Mouse (Mus musculus) left cerebral cortex, postnatal 25 days (tissue): Measurements from ENCODE around the gene Cib4. TPM values are rescaled to one million over a fixed set of nuclear protein-coding genes. Genes with fewer than 3 reads are reported as not detected.

ENCODE experiments used
- DNase-seq, 2 experiments: peaks; one replicate each; pipeline ENCODE4 v3.0.0; 2022; ENCODE audit warnings: low spot score in 2 of 2, mixed read lengths in 1 of 2
- intact Hi-C: fragments of 180-260 bp; cut with DNase I; formaldehyde crosslinking; loops from one replicate; pipeline ENCODE4 v1.15.1; 2025
- total RNA-seq, 2 experiments: library from RNA; stranded (reverse); gene quantifications; 2 replicates each; pipeline ENCODE4 v1.2.3; 2021

The Cib4 gene
- total RNA-seq, 2 experiments from 2014 or later = not detected

GRCm38 (mm10) chr5:30523131-30523530 is 22.5 kb downstream of the Cib4 start:
- intact Hi-C loops = no loop called here
- DNase-seq = no peak

- no peak for DNase-seq
- intact Hi-C loops = no loop called here
These were observed 23.2 kb downstream of the Cib4 start for GRCm38 (mm10) chr5:30522406-30522805.

- intact Hi-C loops = no loop called here
These were observed 25.4 kb downstream of the Cib4 start for GRCm38 (mm10) chr5:30520214-30520732.

GRCm38 (mm10) chr5:30519494-30519893 is 26.1 kb downstream of the Cib4 start:
- intact Hi-C loops = loop anchor here (5.0 kb wide), 1 partner anchor 68 kb away; the partner anchor contains the start of gene Kcnk3
- no peak for DNase-seq

More at GRCm38 (mm10) chr5:30520214-30520732, 25.4 kb downstream of the Cib4 start:
- no peak for DNase-seq

- no peak for DNase-seq
- intact Hi-C loops = loop anchor here (5.0 kb wide), 1 partner anchor 69 kb away; the partner anchor contains the start of gene Kcnk3
These were observed 27.1 kb downstream of the Cib4 start for GRCm38 (mm10) chr5:30518547-30518946.

- intact Hi-C loops = loop anchor here (5.0 kb wide), 1 partner anchor 69 kb away; the partner anchor contains the start of gene Kcnk3
- no peak for DNase-seq
These were observed 27.5 kb downstream of the Cib4 start for GRCm38 (mm10) chr5:30518108-30518507.

- peak; percentile 50 to 52 for DNase-seq
- intact Hi-C loops = loop anchor here (1.0 to 5.0 kb wide), 2 partner anchors 71 to 122 kb away; partner anchors contain the start of gene Kcnk3
These were observed 29.3 kb downstream of the Cib4 start for GRCm38 (mm10) chr5:30516376-30516775.

- intact Hi-C loops = no loop called here
- no peak for DNase-seq
These were observed 32.5 kb downstream of the Cib4 start for GRCm38 (mm10) chr5:30513111-30513510.

- DNase-seq = no peak
- intact Hi-C loops = no loop called here
These were observed 48.3 kb downstream of the Cib4 start for GRCm38 (mm10) chr5:30497299-30497698.

GRCm38 (mm10) chr5:30496821-30497220 is 48.8 kb downstream of the Cib4 start:
- DNase-seq = no peak
- intact Hi-C loops = no loop called here

GRCm38 (mm10) chr5:30495288-30495687 is 50.3 kb downstream of the Cib4 start:
- no peak for DNase-seq
- intact Hi-C loops = no loop called here

- intact Hi-C loops = no loop called here
- no peak for DNase-seq
These were observed 51.0 kb downstream of the Cib4 start for GRCm38 (mm10) chr5:30494606-30495005.

GRCm38 (mm10) chr5:30493723-30494122 is 51.9 kb downstream of the Cib4 start:
- no peak for DNase-seq
- intact Hi-C loops = no loop called here

GRCm38 (mm10) chr5:30490845-30491244 is 54.8 kb downstream of the Cib4 start:
- intact Hi-C loops = no loop called here
- peak in 1 of 2 experiments; percentile 33 for DNase-seq

- DNase-seq = no peak
- intact Hi-C loops = no loop called here
These were observed 55.4 kb downstream of the Cib4 start for GRCm38 (mm10) chr5:30490215-30490614.

GRCm38 (mm10) chr5:30485136-30485535 is 60.5 kb downstream of the Cib4 start:
- intact Hi-C loops = no loop called here
- no peak for DNase-seq

- no peak for DNase-seq
- intact Hi-C loops = loop anchor here (5.0 kb wide), 1 partner anchor 267 kb away; no protein-coding TSS in a partner anchor
These were observed 61.0 kb downstream of the Cib4 start for GRCm38 (mm10) chr5:30484591-30484990.

GRCm38 (mm10) chr5:30483533-30483932 is 62.1 kb downstream of the Cib4 start:
- intact Hi-C loops = loop anchor here (2.0 to 5.0 kb wide), 2 partner anchors 61 to 266 kb away; no protein-coding TSS in a partner anchor

GRCm38 (mm10) chr5:30482319-30482718 is 63.3 kb downstream of the Cib4 start:
- intact Hi-C loops = loop anchor here (1.0 to 5.0 kb wide), 3 partner anchors 60 to 265 kb away; no protein-coding TSS in a partner anchor
- peak; percentile 69 to 72 for DNase-seq

More at GRCm38 (mm10) chr5:30483533-30483932, 62.1 kb downstream of the Cib4 start:
- no peak for DNase-seq

GRCm38 (mm10) chr5:30476534-30476933 is 69.1 kb downstream of the Cib4 start:
- intact Hi-C loops = no loop called here

GRCm38 (mm10) chr5:30472148-30472547 is 73.5 kb downstream of the Cib4 start:
- no peak for DNase-seq
- intact Hi-C loops = no loop called here

More at GRCm38 (mm10) chr5:30476534-30476933, 69.1 kb downstream of the Cib4 start:
- DNase-seq = peak; percentile 44 to 53
